Mouse (Mus musculus) cerebellum, adult 2 months (tissue): ENCODE results near the gene Chrna9.

Experiments used
- CTCF ChIP-seq: fragments of 200-500 bp; IDR thresholded peaks from 2 replicates; pipeline ENCODE4 v1.5.1; 2011; ENCODE audit warnings: low read depth, mild to moderate bottlenecking, control low read depth, low read length, moderate library complexity, borderline replicate concordance; ENCODE audit not compliant: insufficient read depth
- POLR2A ChIP-seq: fragments of 200-500 bp; IDR thresholded peaks from 2 replicates; pipeline ENCODE4 v1.6.1; 2011; ENCODE audit warnings: low read length, control low read depth, borderline replicate concordance; ENCODE audit not compliant: insufficient read depth

DNA sequence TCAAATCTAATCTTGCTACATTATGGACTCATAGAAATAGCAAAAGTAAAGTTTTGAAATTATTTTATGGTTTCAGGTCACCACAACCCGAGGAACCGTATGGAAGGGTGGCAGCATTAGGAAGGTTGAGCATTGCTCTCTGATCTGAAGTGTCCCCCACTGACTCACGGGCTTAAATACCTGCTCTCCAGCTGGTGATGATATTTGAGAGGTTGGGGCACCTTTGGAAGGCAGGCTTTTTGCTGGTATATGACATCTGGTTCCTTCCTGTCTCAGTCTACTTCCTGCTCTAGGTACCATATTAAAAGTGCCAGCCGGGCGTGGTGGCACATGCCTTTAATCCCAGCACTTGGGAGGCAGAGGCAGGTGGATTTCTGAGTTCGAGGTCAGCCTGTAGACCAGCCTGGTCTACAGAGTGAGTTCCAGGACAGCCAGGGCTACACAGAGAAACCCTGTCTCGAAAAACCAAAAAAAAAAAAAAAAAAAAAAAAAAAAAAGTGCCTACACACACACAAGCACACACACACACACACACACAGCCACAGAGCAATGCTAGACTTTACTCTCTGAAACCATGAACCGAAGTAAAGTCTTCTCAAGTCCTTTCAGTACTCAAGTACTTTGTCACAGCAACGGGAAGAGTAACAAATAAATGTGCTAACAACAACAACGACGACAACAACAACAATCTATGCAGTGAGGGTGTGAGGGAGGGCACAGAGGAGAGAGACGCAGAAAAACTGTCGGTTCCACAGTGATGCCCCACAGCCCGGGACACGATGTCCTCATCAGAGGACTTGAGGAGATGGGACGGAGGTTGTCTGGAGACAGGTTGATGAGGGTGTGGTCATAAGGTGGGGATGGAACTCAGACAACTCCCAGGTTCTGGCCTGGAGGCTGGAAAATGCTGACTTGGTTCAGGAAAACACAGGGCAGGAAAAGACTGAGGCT is 19.7 kb downstream of the Chrna9 start:
- TF ChIP-seq CTCF, result no peak
- TF ChIP-seq POLR2A, result no peak
